Mouse (Mus musculus) R1 (cell line): ENCODE measurements around the gene Cdkn1a.
"Not testable (repeated sequence)": the region's sequence is repeated elsewhere in the genome, so short reads cannot be mapped to it uniquely, and the experiment has no call there.

Source experiments
- DNase-seq: peaks from one replicate; pipeline ENCODE4 v3.0.0-alpha.2; 2018; ENCODE audit warnings: low read depth, low spot score

Gene Cdkn1a

GRCm38 (mm10) chr17:29058487-29058886, 32.3 kb upstream of the Cdkn1a start:
- DNase-seq: no peak

DNA sequence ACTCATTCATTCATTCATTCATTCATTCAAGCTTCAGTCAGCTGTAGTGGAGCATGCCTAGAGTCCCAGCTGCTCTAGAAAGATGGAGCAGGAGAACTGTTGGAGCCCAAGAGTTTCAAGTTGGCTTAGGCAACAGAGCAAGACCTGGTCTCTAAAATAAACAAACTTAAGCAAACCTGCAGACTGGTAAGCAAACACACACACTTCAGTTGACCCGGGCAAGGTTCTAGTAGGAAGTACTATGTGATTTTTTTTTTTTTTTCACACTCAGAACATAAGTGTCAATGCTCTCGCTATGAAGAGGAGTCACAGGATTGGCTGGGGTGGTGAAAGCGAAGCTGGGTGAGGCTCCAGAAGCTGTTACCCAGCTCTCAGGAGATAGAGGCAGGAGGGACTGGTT, 31.2 kb upstream of the Cdkn1a start:
- DNase-seq: no peak

DNA sequence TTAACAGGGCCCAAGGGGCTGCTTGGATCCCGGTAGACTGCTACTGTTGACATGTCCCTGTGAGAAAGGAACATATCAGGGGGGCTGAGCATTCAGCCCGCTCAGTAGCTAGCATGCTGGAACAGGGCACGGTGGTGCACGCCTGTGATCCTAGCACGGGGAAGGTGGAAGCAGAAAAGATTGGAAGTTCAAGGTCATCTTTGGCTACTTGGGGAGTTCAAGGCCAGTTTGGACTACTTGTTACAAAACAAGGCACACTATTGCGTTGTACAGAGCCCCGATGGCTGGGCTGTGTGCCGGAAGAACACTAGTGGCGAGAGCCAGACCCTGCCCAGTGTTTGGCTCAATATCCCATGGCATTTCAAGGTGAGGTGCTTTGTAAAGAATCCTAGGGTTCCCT, 29.8 kb upstream of the Cdkn1a start:
- DNase-seq: peak; percentile 46

GRCm38 (mm10) chr17:29062119-29063035, 28.4 kb upstream of the Cdkn1a start:
- no peak for DNase-seq

DNA sequence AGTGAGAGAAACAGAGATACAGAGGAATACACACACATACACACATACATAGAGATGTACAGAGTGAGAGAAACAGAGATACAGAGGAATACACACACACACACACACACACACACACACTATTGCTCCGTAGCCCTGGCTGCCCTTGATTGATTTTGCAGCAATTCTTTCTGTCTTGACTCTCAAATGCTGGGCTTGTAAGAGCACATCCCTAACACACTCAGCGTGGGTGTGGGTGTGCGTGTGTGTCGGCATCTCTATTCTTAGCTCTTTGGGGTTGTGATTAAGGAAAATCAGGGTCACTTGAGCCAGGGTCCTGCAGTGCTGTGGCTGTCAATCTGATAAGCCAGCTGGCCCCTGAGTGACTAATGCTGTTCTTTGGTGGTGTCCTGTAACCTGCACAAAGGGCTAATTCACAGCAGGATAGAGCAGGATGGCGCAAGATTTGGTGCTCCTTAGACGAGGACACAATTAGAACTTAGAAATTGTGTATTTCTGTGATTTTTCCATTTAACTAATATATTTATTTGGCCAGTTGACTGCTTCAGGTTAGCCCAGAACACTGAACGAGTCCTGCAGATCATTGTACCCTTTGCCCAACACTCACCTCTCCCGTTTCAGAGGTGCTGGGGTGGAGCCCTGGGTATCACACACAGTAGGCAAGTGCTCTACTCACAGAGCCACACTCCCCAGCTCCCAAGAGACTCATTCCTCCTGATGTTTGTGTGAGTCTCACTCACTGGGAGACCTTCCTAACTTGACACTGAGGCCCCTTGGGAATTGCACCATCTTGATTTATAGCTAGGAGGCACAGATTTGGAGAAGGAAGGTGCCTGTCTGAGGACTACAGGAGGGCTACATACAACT, 27.4 kb upstream of the Cdkn1a start:
- no peak for DNase-seq

- no peak for DNase-seq
These were observed 26.8 kb upstream of the Cdkn1a start for GRCm38 (mm10) chr17:29063988-29064285.

- peak; percentile 90 for DNase-seq
These were observed 25.4 kb upstream of the Cdkn1a start for GRCm38 (mm10) chr17:29065245-29065940.

DNA sequence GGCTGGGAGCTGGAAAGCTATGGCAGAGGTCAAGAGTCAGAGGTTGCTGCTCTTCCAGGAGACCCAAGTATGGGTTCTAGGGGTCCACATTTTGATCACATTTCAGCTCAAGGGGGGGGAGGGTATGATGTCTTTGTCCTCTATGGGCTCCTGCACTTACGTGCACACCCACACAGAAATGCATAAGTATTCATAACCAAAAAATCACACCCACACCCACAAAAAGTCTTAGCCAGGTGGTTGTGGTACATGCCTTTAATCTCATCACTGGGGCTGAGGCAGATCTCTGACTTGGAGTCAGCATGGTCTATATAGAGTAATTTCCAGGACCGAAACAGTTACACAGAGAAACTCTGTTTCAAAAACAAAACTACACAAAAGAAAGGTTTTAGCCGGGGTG, 24.8 kb upstream of the Cdkn1a start:
- DNase-seq: no peak

DNA sequence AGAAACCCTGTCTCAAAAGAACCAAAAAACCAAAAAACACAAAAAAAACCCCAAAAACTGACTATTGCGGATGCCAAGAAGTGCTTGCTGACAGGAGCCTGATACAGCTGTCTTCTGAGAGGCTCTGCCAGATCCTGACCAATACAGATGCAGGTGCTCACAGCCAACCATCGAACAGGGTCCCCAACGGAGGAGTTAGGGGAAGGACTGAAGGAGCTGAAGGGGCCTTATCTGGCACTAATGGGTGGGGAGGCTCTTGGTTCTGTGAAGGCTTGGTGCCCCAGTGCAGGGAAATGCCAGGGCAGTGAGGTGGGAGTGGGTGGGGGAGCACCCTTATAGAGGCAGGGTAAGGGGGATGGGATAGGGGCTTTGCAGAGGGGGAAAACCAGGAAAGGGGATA, 23.4 kb upstream of the Cdkn1a start:
- DNase-seq: not testable (repeated sequence)

GRCm38 (mm10) chr17:29067847-29068246, 22.9 kb upstream of the Cdkn1a start:
- DNase-seq: no peak

DNA sequence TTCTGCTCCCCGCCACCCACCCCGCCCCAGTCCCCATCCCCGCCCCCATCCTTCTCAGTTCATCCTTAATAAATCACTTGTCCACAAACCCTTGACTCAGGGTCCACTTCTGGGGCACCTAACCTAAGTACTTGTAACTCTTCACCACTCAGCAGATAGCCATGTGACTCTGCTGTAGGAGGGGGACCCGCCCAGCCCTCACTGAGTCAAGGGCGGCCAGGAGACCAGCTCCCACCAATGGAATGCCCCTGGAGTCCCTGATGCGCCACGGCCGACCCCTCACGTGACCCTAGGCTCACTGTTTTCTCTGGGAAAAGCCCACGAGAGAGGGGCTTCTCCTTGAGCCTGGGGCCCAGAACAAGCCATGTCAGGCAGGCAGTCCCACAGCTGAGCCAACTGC, 21.7 kb upstream of the Cdkn1a start:
- DNase-seq: peak; percentile 68

DNA sequence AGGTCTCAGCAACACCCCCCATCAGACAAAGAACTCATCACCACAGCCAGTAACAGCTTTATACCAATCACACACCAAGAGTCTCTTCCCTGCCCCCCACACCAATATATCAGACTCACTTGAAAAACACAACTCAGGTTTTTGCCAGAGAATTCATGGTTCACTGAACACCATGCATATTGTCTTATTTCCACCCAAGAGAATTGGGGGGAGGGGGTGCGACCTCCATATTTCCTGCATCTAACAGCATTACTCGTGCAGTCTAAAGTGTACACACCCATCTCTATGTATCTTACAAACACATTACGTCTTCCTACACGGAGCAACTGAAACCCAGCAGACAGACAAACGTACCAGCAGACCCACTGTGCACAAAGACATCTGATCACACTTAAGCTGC, 19.0 kb upstream of the Cdkn1a start:
- no peak for DNase-seq

- no peak for DNase-seq
These were observed 18.0 kb upstream of the Cdkn1a start for GRCm38 (mm10) chr17:29072701-29073307.

DNA sequence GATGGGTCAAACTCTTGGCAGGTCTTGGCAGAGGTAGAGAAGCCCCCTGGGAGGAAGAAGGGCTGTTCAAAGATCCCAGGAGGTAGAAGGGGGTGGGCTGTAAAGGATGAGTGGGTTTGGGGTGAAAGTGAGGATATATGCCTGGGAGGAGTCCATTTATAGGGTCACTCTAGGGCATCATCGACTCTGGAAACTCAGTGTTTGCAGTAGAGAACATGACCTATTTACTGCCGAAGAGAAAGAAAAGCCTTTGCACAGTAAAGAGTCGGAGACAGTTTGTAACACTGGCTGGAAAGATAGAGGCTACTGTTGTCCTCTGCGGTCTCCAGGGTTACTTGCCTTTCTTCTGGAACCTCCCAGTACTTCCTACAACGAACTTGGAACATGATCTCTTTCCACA, 17.5 kb upstream of the Cdkn1a start:
- no peak for DNase-seq

GRCm38 (mm10) chr17:29074085-29074484, 16.7 kb upstream of the Cdkn1a start:
- peak; percentile 67 for DNase-seq

- DNase-seq: no peak
These were observed 14.5 kb upstream of the Cdkn1a start for GRCm38 (mm10) chr17:29076235-29076634.

DNA sequence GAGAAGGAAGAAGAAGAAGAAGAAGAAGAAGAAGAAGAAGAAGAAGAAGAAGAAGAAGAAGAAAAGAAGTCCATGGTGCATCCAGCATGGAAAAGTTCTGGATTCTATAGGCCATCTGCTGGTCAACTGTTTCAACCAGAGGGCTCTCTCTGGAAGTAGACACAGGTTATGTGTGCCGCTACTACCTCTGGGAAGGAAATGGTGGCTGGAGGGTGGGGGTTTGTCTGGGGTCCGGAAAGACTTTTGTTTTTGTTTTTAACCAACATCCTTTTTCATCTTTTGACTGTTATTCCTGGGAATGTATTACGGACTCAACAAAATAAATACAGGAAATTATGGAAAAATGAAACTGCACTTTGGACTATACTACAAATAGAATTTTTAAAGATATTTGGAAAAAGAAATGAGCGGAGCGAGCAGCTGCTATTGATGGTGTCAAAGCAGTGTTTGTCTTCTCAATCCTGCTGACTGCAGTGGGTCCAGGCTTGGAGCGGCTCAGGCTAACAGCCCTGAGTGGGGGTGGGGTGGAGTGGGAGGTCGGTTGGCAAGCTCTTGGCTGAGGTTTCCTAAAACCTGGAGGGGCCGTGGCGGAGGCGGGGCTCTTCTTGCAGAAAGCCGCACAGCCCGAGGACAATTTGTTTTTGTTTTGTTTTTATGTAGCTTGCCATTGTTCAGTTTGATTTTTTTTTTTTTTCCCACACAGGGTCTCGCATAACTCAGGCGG, 12.8 kb upstream of the Cdkn1a start:
- DNase-seq: peak; percentile 70

DNA sequence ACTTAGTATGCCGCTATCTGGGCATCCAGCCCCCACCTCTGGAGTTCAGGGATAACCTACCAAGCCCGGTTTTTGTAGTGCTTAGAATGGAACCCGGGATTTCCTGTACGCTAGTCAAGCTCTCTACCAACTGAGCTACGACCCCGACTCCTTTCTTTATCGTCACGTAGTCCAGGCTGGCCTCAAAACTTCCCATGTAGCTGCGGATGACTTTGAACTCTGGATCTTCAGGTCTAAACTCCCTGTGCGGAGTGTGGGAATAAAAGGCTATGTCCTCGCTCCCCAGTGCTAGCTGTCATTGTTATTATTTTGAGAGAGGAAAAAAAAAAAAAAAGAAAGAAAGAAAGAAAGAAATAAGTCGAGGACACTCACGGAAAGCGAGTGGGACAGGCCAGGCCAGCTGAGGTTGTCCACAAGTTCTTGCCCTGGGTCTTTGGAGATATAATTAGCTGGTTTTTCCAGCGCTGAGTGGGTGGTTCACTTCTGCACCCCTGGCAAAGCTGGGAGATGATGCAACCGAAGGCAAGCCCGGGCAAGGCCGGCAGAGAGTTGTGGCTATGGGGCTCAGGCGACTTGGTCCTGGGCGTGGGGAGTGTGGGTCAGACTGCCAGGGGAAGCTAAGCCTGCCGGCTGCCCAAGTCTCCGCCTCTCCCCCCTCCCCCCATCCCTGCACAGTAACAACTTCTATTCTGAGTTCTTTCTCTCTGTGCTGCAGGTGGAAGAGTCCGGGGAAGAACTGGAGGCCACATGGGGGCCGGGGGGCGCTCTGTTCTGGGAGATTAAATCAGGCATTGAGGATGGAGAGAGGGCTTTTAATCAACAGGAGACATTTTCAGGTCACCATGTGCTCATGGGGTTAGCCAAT, 12.0 kb upstream of the Cdkn1a start:
- peak; percentile 81 for DNase-seq

DNA sequence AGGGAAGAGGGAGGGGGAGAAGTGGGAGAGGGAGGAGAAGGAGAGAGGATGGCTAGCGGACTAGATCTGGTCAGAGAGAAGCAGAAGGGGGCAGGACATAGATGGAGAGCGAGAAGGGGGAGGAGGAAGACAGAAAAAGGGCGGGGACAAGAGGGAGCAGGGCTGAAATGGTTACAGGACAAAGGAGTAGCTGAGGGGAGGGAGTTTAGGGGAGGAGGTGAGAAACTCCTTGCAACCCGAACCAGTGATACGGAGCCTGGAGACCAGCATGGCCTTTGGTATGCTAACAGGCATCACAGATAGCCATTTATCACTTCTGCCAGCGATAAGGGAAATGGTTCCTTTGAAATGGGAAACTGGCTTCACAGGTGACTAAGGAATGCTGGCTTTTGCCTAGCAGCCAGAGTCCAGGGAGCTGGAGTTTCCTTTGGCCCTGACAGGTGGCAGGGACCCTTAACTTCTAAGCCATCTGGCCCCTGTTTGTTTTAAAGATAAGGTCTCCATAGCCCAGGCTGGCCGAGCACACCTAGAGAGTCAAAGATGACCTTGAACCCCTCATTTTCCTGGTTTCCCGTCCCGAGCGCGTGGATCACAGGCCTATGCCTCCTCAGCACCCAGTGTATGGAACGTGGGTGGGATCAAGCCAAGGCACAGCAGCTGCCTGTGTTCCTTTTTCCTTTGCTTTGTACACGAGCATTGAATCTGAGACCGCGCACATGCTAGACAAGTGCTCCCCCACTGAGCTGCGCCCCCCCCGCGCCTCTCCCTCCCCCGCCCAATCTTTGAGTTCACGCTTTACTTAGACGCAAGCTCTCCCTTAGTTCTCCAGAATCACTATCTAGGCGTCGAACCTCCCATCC, 9.8 kb upstream of the Cdkn1a start:
- DNase-seq: peak; percentile 98
